Mouse (Mus musculus): ENCODE results near the gene Cpt1b.

DNA sequence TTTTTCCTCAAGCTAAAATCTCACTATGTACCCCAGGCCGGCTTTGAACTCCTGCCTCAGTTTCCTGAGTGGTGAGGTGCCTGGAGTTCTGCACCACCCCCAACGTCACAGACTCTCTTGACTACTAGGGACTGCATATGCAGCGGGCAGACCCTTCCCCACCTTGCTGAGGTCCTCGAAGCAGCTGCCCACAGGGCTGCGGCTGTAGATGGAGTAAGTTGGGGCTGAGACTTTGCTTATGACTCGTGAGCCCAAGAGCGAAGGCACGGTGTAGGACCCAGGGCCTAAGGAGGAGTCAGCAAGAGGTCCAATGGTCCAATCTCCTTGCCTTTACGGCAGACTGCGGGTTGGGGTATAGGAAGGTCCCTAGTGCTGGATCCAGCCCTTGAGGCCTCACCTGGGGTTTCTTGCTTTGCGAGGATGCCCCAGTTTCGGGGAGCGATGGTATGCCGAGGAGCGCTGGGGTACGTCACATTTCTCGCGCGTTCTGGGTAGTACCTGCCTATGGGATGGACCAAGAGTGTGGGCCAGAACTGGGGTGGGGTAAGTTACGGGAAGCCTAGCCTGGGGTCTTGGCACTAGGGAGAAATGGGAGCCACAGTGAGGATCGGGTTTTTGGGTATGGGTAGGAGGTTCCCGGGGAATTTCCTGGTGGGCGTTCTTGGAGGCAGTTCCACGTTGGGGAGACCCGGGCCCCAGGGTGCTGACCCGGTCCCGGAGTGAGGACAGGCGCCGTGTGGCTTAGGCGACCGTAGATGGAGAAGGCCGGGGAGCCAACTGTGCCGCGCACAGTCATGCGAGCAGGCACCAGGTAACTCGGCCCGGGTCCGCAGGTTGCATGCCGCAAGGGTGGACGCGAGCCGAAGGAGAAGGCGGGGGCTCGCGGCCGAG is 47.5 kb downstream of the Cpt1b start:
- TF ChIP-seq CTCF (IDR thresholded peaks at IDR 0.05) (no peak), EP300 (IDR thresholded peaks at IDR 0.05) (no peak)

All from lung, postnatal 0 days (tissue).